Comparison of ENCODE assay signal across 7 mouse cellular contexts in genomic region chr7:31126851-31127724, GRCm38 (mm10). TPM values are rescaled to one million over a fixed set of nuclear protein-coding genes. Genes with fewer than 3 reads are reported as not detected.
A peak's percentile ranks its signal among the peaks of the same experiment; 100 is the strongest.
DNase-seq lines count a peak whose midpoint lies in the region; ATAC-seq and TF ChIP-seq lines count a peak whose summit lies in the region.

Gene Scn1b (minus strand): TSS chr7:31127003.

- H3K9ac ChIP-seq in heart, postnatal 0 days (replicated peaks; ENCODE audit: low read depth, low read length) = peak within 1 kb of the TSS; percentile 59

- H3K4me1 ChIP-seq in forebrain, embryonic 10.5 days = peaks cover 17% of the 10 kb centered on the region
- peaks cover 5% of the 10 kb centered on the region for H3K4me1 ChIP-seq in heart, postnatal 0 days (ENCODE audit: control insufficient read depth, insufficient read depth)

- peak within 1 kb of the TSS; percentile 58; the same call in 1 of the 2 replicates for H3K27ac ChIP-seq in forebrain, embryonic 10.5 days
- H3K27ac ChIP-seq in heart, postnatal 0 days (ENCODE audit: low read depth) = no peak within 1 kb of the TSS

- H3K9me3 ChIP-seq in forebrain, embryonic 10.5 days = no peaks in the 10 kb centered on the region
- no peaks in the 10 kb centered on the region for H3K9me3 ChIP-seq in heart, postnatal 0 days (replicated peaks; ENCODE audit: control insufficient read depth, low read length)

- peak; percentile 28; the same call in 1 of the 2 replicates for ATAC-seq in heart, postnatal 0 days (ENCODE audit: insufficient read depth, low read depth)

- WGBS in forebrain, embryonic 10.5 days = 1% methylated on average over 52 of the region's 60 CpGs
- 1% methylated on average over 36 of the region's 60 CpGs for WGBS in heart, postnatal 0 days

- no peak for TF ChIP-seq EP300 in heart, postnatal 0 days (IDR thresholded peaks at IDR 0.05; ENCODE audit: low read depth)

- peak within 1 kb of the TSS; percentile 95 for H3K4me2 ChIP-seq in heart, postnatal 0 days (ENCODE audit: low read depth, low read length)

- peaks cover 55% of the 10 kb centered on the region for H3K27me3 ChIP-seq in forebrain, embryonic 10.5 days (ENCODE audit: poor library complexity, severe bottlenecking)
- H3K27me3 ChIP-seq in heart, postnatal 0 days (ENCODE audit: control insufficient read depth, insufficient read depth, low read length) = 0 out of 2 replicates have a peak, but pooled peaks cover 18% of the 10 kb centered on the region

- TF ChIP-seq CTCF in heart, postnatal 0 days (IDR thresholded peaks at IDR 0.05; ENCODE audit: low read depth) = no peak

- DNase-seq in ES-CJ7 (ENCODE audit: low read depth, low spot score) = peak; percentile 59
- DNase-seq in adrenal gland, postnatal 14 days = peak; percentile 81
- no peak for DNase-seq in forebrain, embryonic 10.5 days (ENCODE audit: extremely low spot score, low spot score)
- no peak for DNase-seq in heart, postnatal 0 days (ENCODE audit: low spot score)
- peak; percentile 56 to 77 for DNase-seq in layer of hippocampus, postnatal 10 days (ENCODE audit: low spot score in 2 of 2)
- DNase-seq in lung, postnatal 36 days = peak; percentile 42
- DNase-seq in right cerebral cortex, postnatal 25 days = peak; percentile 77

- peaks cover 41% of the 10 kb centered on the region for H3K36me3 ChIP-seq in forebrain, embryonic 10.5 days (replicated peaks)
- peaks cover 36% of the 10 kb centered on the region for H3K36me3 ChIP-seq in heart, postnatal 0 days (replicated peaks; ENCODE audit: control insufficient read depth, insufficient read depth, low read length)

- peak within 1 kb of the TSS; percentile 62 for H3K4me3 ChIP-seq in forebrain, embryonic 10.5 days
- H3K4me3 ChIP-seq in heart, postnatal 0 days (ENCODE audit: low read depth, low read length) = peak within 1 kb of the TSS; percentile 61

RNA-seq across cellular contexts. Expression of gene Scn1b, which starts in this region (rescaled TPM):
- 8.6 and 11.8 TPM in 2 replicates for total RNA-seq in adrenal gland, postnatal 14 days (2021)
- polyA plus RNA-seq in forebrain, embryonic 10.5 days (2016; fragmentation: Nextera tagmentation; extraction: Ambion mirVana) = 0.25 and 0.55 TPM in 2 replicates
- 4.7 and 28.3 TPM in 2 replicates for total RNA-seq in heart, postnatal 0 days (2014; rRNA removed; ENCODE audit: low replicate concordance)
- 4.2 and 5.3 TPM in 2 replicates for polyA plus RNA-seq in heart, postnatal 0 days (2015; fragmentation: Nextera tagmentation; extraction: Ambion mirVana)
- total RNA-seq in layer of hippocampus, postnatal 10 days (2021) = 100 to 1,000 TPM; 264 to 274 TPM

Comparison
In these comparisons a context has a peak if more than half of its experiments do, and no peak if none do; other contexts are left out.
1. DNase-seq: peak in ES-CJ7 (single experiment), adrenal gland, postnatal 14 days (single experiment), layer of hippocampus, postnatal 10 days (2 of 2), lung, postnatal 36 days (single experiment) and right cerebral cortex, postnatal 25 days (single experiment); none in forebrain, embryonic 10.5 days (single experiment) and heart, postnatal 0 days (single experiment).